Mouse (Mus musculus): Measurements from ENCODE around the gene Tmem217.

Tmem217 gene

DNA sequence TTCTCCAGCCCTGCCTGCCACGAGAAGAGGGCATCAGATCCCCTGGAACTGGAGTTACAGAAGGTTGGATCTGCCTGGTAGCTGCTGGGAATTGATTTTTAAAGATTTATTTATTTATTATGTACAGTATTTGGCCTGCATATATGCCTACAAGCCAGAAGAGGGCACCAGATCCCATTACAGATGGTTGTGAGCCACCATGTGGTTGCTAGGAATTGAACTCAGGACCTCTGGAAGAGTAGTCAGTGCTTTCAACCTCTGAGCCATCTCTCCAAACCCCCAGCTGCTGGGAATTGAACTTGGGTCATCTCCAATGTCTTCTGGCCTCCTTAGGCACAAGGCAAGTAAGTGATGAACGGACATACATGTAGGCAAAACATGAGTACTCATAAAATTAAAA is 8.1 kb downstream of the Tmem217 start:
- H3K4me1 ChIP-seq (replicated peaks; ENCODE audit: low read depth, low read length), result peaks cover 17% of the 10 kb centered on the region
- TF ChIP-seq POU5F1 (IDR thresholded peaks at IDR 0.05; ENCODE audit: borderline replicate concordance, low read length) (no peak), CTCF (conservative IDR thresholded peaks at IDR 0.05; ENCODE audit: low read length) (peak; percentile 24), NANOG (IDR thresholded peaks at IDR 0.05; ENCODE audit: borderline replicate concordance, low read length) (no peak)
- H3K36me3 ChIP-seq (ENCODE audit: insufficient read depth, low read length), result no peaks in the 10 kb centered on the region
- no peak overlapping the region for H3K4me3 ChIP-seq (replicated peaks; ENCODE audit: low read length)
- H3K27me3 ChIP-seq (ENCODE audit: insufficient read depth, low read length), result peaks cover 3% of the 10 kb centered on the region; the same call in 1 of the 2 replicates
- H3K9me3 ChIP-seq (ENCODE audit: low read length), result no peaks in the 10 kb centered on the region

- no peak for TF ChIP-seq CTCF (conservative IDR thresholded peaks at IDR 0.05; ENCODE audit: low read length)
- no peak for TF ChIP-seq NANOG (IDR thresholded peaks at IDR 0.05; ENCODE audit: borderline replicate concordance, low read length)
- no peak for TF ChIP-seq POU5F1 (IDR thresholded peaks at IDR 0.05; ENCODE audit: borderline replicate concordance, low read length)
- H3K36me3 ChIP-seq (ENCODE audit: insufficient read depth, low read length), result no peaks in the 10 kb centered on the region
- H3K27me3 ChIP-seq (ENCODE audit: insufficient read depth, low read length), result no peaks in the 10 kb centered on the region; the same call in 1 of the 2 replicates
- H3K9me3 ChIP-seq (ENCODE audit: low read length), result no peaks in the 10 kb centered on the region
- 0 out of 2 replicates have a peak overlapping the region, but pooled peaks have one; percentile 4 for H3K4me3 ChIP-seq (replicated peaks; ENCODE audit: low read length)
- peaks cover 19% of the 10 kb centered on the region for H3K4me1 ChIP-seq (replicated peaks; ENCODE audit: low read depth, low read length)
Observed at GRCm38 (mm10) chr17:29542831-29543690, 9.1 kb downstream of the Tmem217 start.

DNA sequence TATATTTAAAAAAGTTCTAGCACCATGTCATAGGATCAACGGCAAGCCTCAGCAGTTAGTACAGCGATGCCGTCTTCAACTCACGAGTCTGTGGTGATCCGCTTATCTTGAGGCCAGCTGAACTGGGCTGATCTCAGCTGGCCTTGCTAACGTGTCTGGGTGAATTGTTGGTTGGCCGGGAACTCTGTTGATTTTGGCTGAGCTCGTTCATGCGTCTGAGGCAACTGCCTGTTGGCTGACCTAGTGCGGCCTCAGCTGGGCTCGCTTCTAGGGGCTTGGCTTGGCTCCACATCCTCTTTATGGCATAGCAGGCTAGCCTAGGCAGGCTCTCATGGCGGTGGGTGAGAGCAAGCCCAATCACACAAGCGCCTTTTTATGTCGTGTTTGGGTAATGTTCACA is 10.8 kb downstream of the Tmem217 start:
- Histone ChIP-seq H3K9me3 (ENCODE audit: low read length) (no peaks in the 10 kb centered on the region), H3K27me3 (ENCODE audit: insufficient read depth, low read length) (no peaks in the 10 kb centered on the region), H3K4me3 (replicated peaks; ENCODE audit: low read length) (no peak overlapping the region), H3K4me1 (replicated peaks; ENCODE audit: low read depth, low read length) (peaks cover 19% of the 10 kb centered on the region), H3K36me3 (ENCODE audit: insufficient read depth, low read length) (no peaks in the 10 kb centered on the region)
- TF ChIP-seq NANOG (IDR thresholded peaks at IDR 0.05; ENCODE audit: borderline replicate concordance, low read length) (no peak), CTCF (conservative IDR thresholded peaks at IDR 0.05; ENCODE audit: low read length) (no peak)

- Histone ChIP-seq H3K27me3 (ENCODE audit: insufficient read depth, low read length) (no peaks in the 10 kb centered on the region), H3K4me1 (replicated peaks; ENCODE audit: low read depth, low read length) (peaks cover 19% of the 10 kb centered on the region), H3K4me3 (replicated peaks; ENCODE audit: low read length) (no peak overlapping the region), H3K36me3 (ENCODE audit: insufficient read depth, low read length) (no peaks in the 10 kb centered on the region), H3K9me3 (ENCODE audit: low read length) (peaks cover 3% of the 10 kb centered on the region; the same call in 1 of the 2 replicates)
- TF ChIP-seq NANOG (IDR thresholded peaks at IDR 0.05; ENCODE audit: borderline replicate concordance, low read length) (no peak), POU5F1 (IDR thresholded peaks at IDR 0.05; ENCODE audit: borderline replicate concordance, low read length) (no peak), CTCF (conservative IDR thresholded peaks at IDR 0.05; ENCODE audit: low read length) (no peak)
Observed at GRCm38 (mm10) chr17:29540426-29540825, 11.8 kb downstream of the Tmem217 start.

DNA sequence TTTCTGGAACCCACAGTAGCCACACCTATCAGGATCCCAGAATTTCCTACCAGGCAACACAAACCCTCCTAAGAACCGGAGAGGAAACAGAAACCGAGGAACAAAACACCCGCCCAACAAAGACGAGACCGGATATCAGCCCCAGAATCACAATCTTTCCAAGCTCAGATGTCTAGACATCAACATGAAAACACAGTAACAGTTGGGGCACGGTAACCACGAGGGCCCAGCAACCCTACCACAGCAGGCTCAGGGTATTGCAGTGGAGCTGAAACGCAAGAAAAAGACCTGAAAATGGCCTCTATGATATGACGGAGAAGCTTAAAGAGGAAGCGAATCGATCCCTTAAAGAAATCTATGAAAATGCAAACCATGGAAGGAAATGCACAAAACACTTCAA is 18.3 kb downstream of the Tmem217 start:
- TF ChIP-seq CTCF (conservative IDR thresholded peaks at IDR 0.05; ENCODE audit: low read length) (no peak), POU5F1 (IDR thresholded peaks at IDR 0.05; ENCODE audit: borderline replicate concordance, low read length) (no peak)
- Histone ChIP-seq H3K4me3 (replicated peaks; ENCODE audit: low read length) (no peak overlapping the region), H3K36me3 (ENCODE audit: insufficient read depth, low read length) (no peaks in the 10 kb centered on the region), H3K4me1 (replicated peaks; ENCODE audit: low read depth, low read length) (peaks cover 36% of the 10 kb centered on the region), H3K27me3 (ENCODE audit: insufficient read depth, low read length) (no peaks in the 10 kb centered on the region), H3K9me3 (ENCODE audit: low read length) (peaks cover 5% of the 10 kb centered on the region; the same call in 1 of the 2 replicates)

- H3K27me3 ChIP-seq (ENCODE audit: insufficient read depth, low read length), result no peaks in the 10 kb centered on the region
- H3K4me1 ChIP-seq (replicated peaks; ENCODE audit: low read depth, low read length), result peaks cover 55% of the 10 kb centered on the region
- TF ChIP-seq NANOG (IDR thresholded peaks at IDR 0.05; ENCODE audit: borderline replicate concordance, low read length) (no peak), CTCF (conservative IDR thresholded peaks at IDR 0.05; ENCODE audit: low read length) (no peak), POU5F1 (IDR thresholded peaks at IDR 0.05; ENCODE audit: borderline replicate concordance, low read length) (no peak)
- peaks cover 5% of the 10 kb centered on the region; the same call in 1 of the 2 replicates for H3K9me3 ChIP-seq (ENCODE audit: low read length)
- 0 out of 2 replicates have a peak overlapping the region, but pooled peaks have one; percentile 17 for H3K4me3 ChIP-seq (replicated peaks; ENCODE audit: low read length)
- H3K36me3 ChIP-seq (ENCODE audit: insufficient read depth, low read length), result no peaks in the 10 kb centered on the region
Observed at GRCm38 (mm10) chr17:29531757-29532384, 20.3 kb downstream of the Tmem217 start.

- Histone ChIP-seq H3K9me3 (ENCODE audit: low read length) (peaks cover 5% of the 10 kb centered on the region; the same call in 1 of the 2 replicates), H3K36me3 (ENCODE audit: insufficient read depth, low read length) (no peaks in the 10 kb centered on the region), H3K4me3 (replicated peaks; ENCODE audit: low read length) (0 out of 2 replicates have a peak overlapping the region, but pooled peaks have one; percentile 17), H3K27me3 (ENCODE audit: insufficient read depth, low read length) (no peaks in the 10 kb centered on the region), H3K4me1 (replicated peaks; ENCODE audit: low read depth, low read length) (peaks cover 58% of the 10 kb centered on the region)
- no peak for TF ChIP-seq NANOG (IDR thresholded peaks at IDR 0.05; ENCODE audit: borderline replicate concordance, low read length)
- no peak for TF ChIP-seq POU5F1 (IDR thresholded peaks at IDR 0.05; ENCODE audit: borderline replicate concordance, low read length)
- TF ChIP-seq CTCF (conservative IDR thresholded peaks at IDR 0.05; ENCODE audit: low read length), result peak; percentile 97
Observed at GRCm38 (mm10) chr17:29531278-29531677, 20.9 kb downstream of the Tmem217 start.

GRCm38 (mm10) chr17:29530508-29530907 is 21.7 kb downstream of the Tmem217 start:
- no peak for TF ChIP-seq POU5F1 (IDR thresholded peaks at IDR 0.05; ENCODE audit: borderline replicate concordance, low read length)
- TF ChIP-seq NANOG (IDR thresholded peaks at IDR 0.05; ENCODE audit: borderline replicate concordance, low read length), result no peak
- no peak for TF ChIP-seq CTCF (conservative IDR thresholded peaks at IDR 0.05; ENCODE audit: low read length)
- H3K4me1 ChIP-seq (replicated peaks; ENCODE audit: low read depth, low read length), result peaks cover 58% of the 10 kb centered on the region
- H3K4me3 ChIP-seq (replicated peaks; ENCODE audit: low read length), result no peak overlapping the region
- no peaks in the 10 kb centered on the region for H3K36me3 ChIP-seq (ENCODE audit: insufficient read depth, low read length)
- H3K27me3 ChIP-seq (ENCODE audit: insufficient read depth, low read length), result no peaks in the 10 kb centered on the region
- H3K9me3 ChIP-seq (ENCODE audit: low read length), result peaks cover 10% of the 10 kb centered on the region

Measured in E14TG2a.4 (cell line).